In the genomic region with DNA sequence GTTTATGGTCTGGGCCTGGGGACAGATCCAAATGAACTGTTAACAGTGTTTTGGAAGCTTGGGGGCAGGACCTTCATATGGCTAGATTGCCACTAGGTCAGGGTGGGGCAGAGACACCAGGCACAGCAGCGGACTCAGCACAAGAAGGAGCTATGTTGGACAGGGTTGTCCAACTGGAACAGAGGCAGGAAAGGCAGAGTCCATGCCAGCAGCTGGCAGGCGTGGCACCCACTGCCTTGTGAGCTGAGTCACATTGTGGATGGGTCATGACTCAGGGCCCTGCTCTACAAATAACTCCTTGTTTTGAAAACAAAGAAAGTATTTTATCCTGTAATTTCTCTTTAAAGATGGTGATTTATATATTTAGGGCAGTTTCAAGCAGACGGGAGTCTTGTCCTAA, we compare ENCODE assay signal across 12 mouse cellular contexts.
DNase-seq lines count a peak whose midpoint lies in the region; ATAC-seq and TF ChIP-seq lines count a peak whose summit lies in the region.
"Had no signal": no experiment of that assay in that cellular context is flagged by ENCODE, and none has a peak within 500 bp of the region (broad histone marks: within the 10 kb centered on the region; RNA-seq: fewer than 3 reads in every experiment).

No protein-coding gene starts in this region.

- no peaks in the 10 kb centered on the region for H3K36me3 ChIP-seq in kidney, adult 2 months (ENCODE audit: control insufficient read depth, insufficient read depth, low read length)
- H3K36me3 ChIP-seq in stomach, postnatal 0 days (ENCODE audit: control insufficient read depth, insufficient read depth, low read length): no peaks in the 10 kb centered on the region
- H3K36me3 ChIP-seq: lung, embryonic 15.5 days had no signal

- peak; percentile 90 for ATAC-seq in stomach, postnatal 0 days (ENCODE audit: low FRiP score, low TSS enrichment)

- TF ChIP-seq POLR2A in kidney, adult 2 months (IDR thresholded peaks at IDR 0.05; ENCODE audit: low read depth, low read length): no peak

- TF ChIP-seq CTCF in kidney, adult 2 months (conservative IDR thresholded peaks at IDR 0.05; ENCODE audit: insufficient read depth, insufficient read length, low read depth, low read length): no peak
- TF ChIP-seq CTCF in stomach, postnatal 0 days (IDR thresholded peaks at IDR 0.05; ENCODE audit: low read depth): no peak

- H3K9me3 ChIP-seq in stomach, postnatal 0 days (ENCODE audit: control insufficient read depth, low read length): no peaks in the 10 kb centered on the region
- H3K9me3 ChIP-seq: lung, embryonic 15.5 days had no signal

- intact Hi-C loops in left cerebral cortex, postnatal 25 days (cut with DNase I): no loop called here

- no peak for TF ChIP-seq EP300 in stomach, postnatal 0 days (optimal IDR thresholded peaks at IDR 0.05)

- H3K27me3 ChIP-seq in kidney, adult 2 months (replicated peaks; ENCODE audit: control insufficient read depth, insufficient read depth, low read length): no peaks in the 10 kb centered on the region
- H3K27me3 ChIP-seq in stomach, postnatal 0 days (ENCODE audit: control insufficient read depth, insufficient read depth, low read length): no peaks in the 10 kb centered on the region
- H3K27me3 ChIP-seq: lung, embryonic 15.5 days had no signal

- no peak overlapping the region for H3K27ac ChIP-seq in kidney, adult 2 months (ENCODE audit: insufficient read depth, low read depth, low read length)
- no peak overlapping the region for H3K27ac ChIP-seq in stomach, postnatal 0 days (replicated peaks)
- H3K27ac ChIP-seq: lung, embryonic 15.5 days had no signal

- DNase-seq in gastrocnemius, adult 18-20 months (ENCODE audit: low spot score): peak; percentile 5
- no peak for DNase-seq in gastrocnemius, postnatal 4 days (ENCODE audit: low spot score in 2 of 2)
- DNase-seq in urinary bladder, postnatal 14 days (ENCODE audit: low spot score): peak; percentile 30
- DNase-seq in urinary bladder, postnatal 4 days (ENCODE audit: low spot score in 2 of 2): no peak
- DNase-seq in kidney, adult 2 months: peak; percentile 46
- DNase-seq in stomach, postnatal 0 days (ENCODE audit: low spot score): peak; percentile 66
- no peak for DNase-seq in left cerebral cortex, postnatal 25 days (ENCODE audit: low spot score in 2 of 2)
- DNase-seq in spleen, adult 18-20 months: no peak
- DNase-seq: cerebellum, adult 9-10 months; layer of hippocampus, postnatal 36 days; midbrain, embryonic 14.5 days had no signal

- H3K4me3 ChIP-seq in kidney, adult 2 months (ENCODE audit: insufficient read depth, low read depth, low read length): no peak overlapping the region
- H3K4me3 ChIP-seq in stomach, postnatal 0 days (ENCODE audit: low read depth, low read length): no peak overlapping the region
- H3K4me3 ChIP-seq: lung, embryonic 15.5 days had no signal

- 34% methylated on average over 3 of the region's 3 CpGs for WGBS in kidney, adult 2 months
- 58% methylated on average over 3 of the region's 3 CpGs for WGBS in stomach, postnatal 0 days

- no peaks in the 10 kb centered on the region for H3K4me1 ChIP-seq in kidney, adult 2 months (ENCODE audit: control insufficient read depth, insufficient read depth, low read length)
- no peaks in the 10 kb centered on the region for H3K4me1 ChIP-seq in stomach, postnatal 0 days (replicated peaks; ENCODE audit: control insufficient read depth, insufficient read depth)
- H3K4me1 ChIP-seq: lung, embryonic 15.5 days had no signal

- no peak overlapping the region for H3K4me2 ChIP-seq in stomach, postnatal 0 days (replicated peaks; ENCODE audit: low read depth)
- H3K4me2 ChIP-seq: lung, embryonic 15.5 days had no signal

- H3K9ac ChIP-seq in stomach, postnatal 0 days (ENCODE audit: low read length): no peak overlapping the region
- H3K9ac ChIP-seq: lung, embryonic 15.5 days had no signal

Comparison
In these comparisons a context has a peak if more than half of its experiments do, and no peak if none do; other contexts are left out.
1. DNase-seq: peak in gastrocnemius, adult 18-20 months (single experiment), urinary bladder, postnatal 14 days (single experiment), kidney, adult 2 months (single experiment) and stomach, postnatal 0 days (single experiment); none in gastrocnemius, postnatal 4 days (0 of 2), urinary bladder, postnatal 4 days (0 of 2), left cerebral cortex, postnatal 25 days (0 of 2) and spleen, adult 18-20 months (0 of 2).